Mouse (Mus musculus): Measurements from ENCODE around the gene Fam53b. TPM values are rescaled to one million over a fixed set of nuclear protein-coding genes. Genes with fewer than 3 reads are reported as not detected.

Gene Fam53b
- 12.7 TPM for polyA plus RNA-seq (2014; fragmentation: Illumina TruSeq; extraction: RNeasy Lipid Tissue Mini Kit (QIAGEN cat#74804))

GRCm38 (mm10) chr7:132813416-132814088 lies at the start of gene Fam53b:
Gene Fam53b (minus strand): TSS chr7:132813886.

GRCm38 (mm10) chr7:132859042-132859958 lies 45.6 kb upstream of the Fam53b start, which contains the start of gene Abraxas2:
Gene Abraxas2 (plus strand): TSS chr7:132859225.

GRCm38 (mm10) chr7:132852173-132852844 lies 38.6 kb upstream of the Fam53b start, which contains the start of gene Eef1akmt2:
Gene Eef1akmt2 (minus strand): TSS chr7:132852673.

Other genes with a start within 250 kb of the Fam53b start
- gene Oat, start 237.5 kb downstream of the Fam53b start, polyA plus RNA-seq (2014; fragmentation: Illumina TruSeq; extraction: RNeasy Lipid Tissue Mini Kit (QIAGEN cat#74804)) = 147 TPM
- gene Nkx1-2, start 214.2 kb downstream of the Fam53b start, polyA plus RNA-seq (2014; fragmentation: Illumina TruSeq; extraction: RNeasy Lipid Tissue Mini Kit (QIAGEN cat#74804)) = not detected
- gene Lhpp, start 203.2 kb downstream of the Fam53b start, polyA plus RNA-seq (2014; fragmentation: Illumina TruSeq; extraction: RNeasy Lipid Tissue Mini Kit (QIAGEN cat#74804)) = 4.7 TPM
- 168 TPM for gene Eef1akmt2, start 38.8 kb upstream of the Fam53b start, polyA plus RNA-seq (2014; fragmentation: Illumina TruSeq; extraction: RNeasy Lipid Tissue Mini Kit (QIAGEN cat#74804))
- gene Abraxas2, start 45.3 kb upstream of the Fam53b start, polyA plus RNA-seq (2014; fragmentation: Illumina TruSeq; extraction: RNeasy Lipid Tissue Mini Kit (QIAGEN cat#74804)) = 91.8 TPM
- 110 TPM for gene Zranb1, start 117.3 kb upstream of the Fam53b start, polyA plus RNA-seq (2014; fragmentation: Illumina TruSeq; extraction: RNeasy Lipid Tissue Mini Kit (QIAGEN cat#74804))

All from ovary, adult 10 weeks (tissue).